Mouse (Mus musculus): Measurements from ENCODE around the gene Grk2. TPM values are rescaled to one million over a fixed set of nuclear protein-coding genes. Genes with fewer than 3 reads are reported as not detected.
A peak's percentile ranks its signal among the peaks of the same experiment; 100 is the strongest.

Grk2 gene
- polyA plus RNA-seq, 1 experiment from 2014 or later = 15.5 TPM

GRCm38 (mm10) chr19:4328737-4329304, 22.8 kb upstream of the Grk2 start:
- Histone ChIP-seq H3K4me1 (ENCODE audit: control insufficient read depth, insufficient read depth, low read length) (peaks cover 12% of the 10 kb centered on the region), H3K4me3 (ENCODE audit: low read length) (no peak overlapping the region), H3K4me2 (ENCODE audit: low read depth, low read length) (no peak overlapping the region), H3K9me3 (replicated peaks; ENCODE audit: control insufficient read depth, low read length) (no peaks in the 10 kb centered on the region), H3K36me3 (ENCODE audit: control insufficient read depth, insufficient read depth) (peaks cover 52% of the 10 kb centered on the region), H3K27me3 (ENCODE audit: control insufficient read depth, insufficient read depth, low read length) (no peaks in the 10 kb centered on the region), H3K27ac (ENCODE audit: low read length) (no peak overlapping the region), H3K9ac (ENCODE audit: low read length) (no peak overlapping the region)
- 93% methylated on average over 8 of the region's 8 CpGs for WGBS
- ATAC-seq (replicated peaks; ENCODE audit: extremely low read depth, insufficient read depth, low FRiP score) = no peak

GRCm38 (mm10) chr19:4326881-4327280, 20.9 kb upstream of the Grk2 start:
- Histone ChIP-seq H3K4me1 (ENCODE audit: control insufficient read depth, insufficient read depth, low read length) (peaks cover 7% of the 10 kb centered on the region), H3K4me3 (ENCODE audit: low read length) (no peak overlapping the region), H3K9me3 (replicated peaks; ENCODE audit: control insufficient read depth, low read length) (no peaks in the 10 kb centered on the region), H3K27ac (ENCODE audit: low read length) (no peak overlapping the region), H3K27me3 (ENCODE audit: control insufficient read depth, insufficient read depth, low read length) (no peaks in the 10 kb centered on the region), H3K4me2 (ENCODE audit: low read depth, low read length) (no peak overlapping the region), H3K9ac (ENCODE audit: low read length) (no peak overlapping the region), H3K36me3 (ENCODE audit: control insufficient read depth, insufficient read depth) (peaks cover 66% of the 10 kb centered on the region)
- WGBS = 79% methylated on average over 1 of the region's 1 CpGs
- ATAC-seq (replicated peaks; ENCODE audit: extremely low read depth, insufficient read depth, low FRiP score) = no peak

- H3K27me3 ChIP-seq (ENCODE audit: control insufficient read depth, insufficient read depth, low read length) = no peaks in the 10 kb centered on the region
- no peaks in the 10 kb centered on the region for H3K9me3 ChIP-seq (replicated peaks; ENCODE audit: control insufficient read depth, low read length)
- ATAC-seq (replicated peaks; ENCODE audit: extremely low read depth, insufficient read depth, low FRiP score) = no peak
- 84% methylated on average over 3 of the region's 3 CpGs for WGBS
- H3K4me1 ChIP-seq (ENCODE audit: control insufficient read depth, insufficient read depth, low read length) = 0 out of 2 replicates have a peak, but pooled peaks cover under 1% of the 10 kb centered on the region
- no peak overlapping the region for H3K27ac ChIP-seq (ENCODE audit: low read length)
- peaks cover 71% of the 10 kb centered on the region for H3K36me3 ChIP-seq (ENCODE audit: control insufficient read depth, insufficient read depth)
- no peak overlapping the region for H3K4me3 ChIP-seq (ENCODE audit: low read length)
- no peak overlapping the region for H3K9ac ChIP-seq (ENCODE audit: low read length)
- H3K4me2 ChIP-seq (ENCODE audit: low read depth, low read length) = no peak overlapping the region
Observed at GRCm38 (mm10) chr19:4326106-4326505, 20.1 kb upstream of the Grk2 start.

GRCm38 (mm10) chr19:4322134-4322533, 16.1 kb upstream of the Grk2 start:
- H3K27me3 ChIP-seq (ENCODE audit: control insufficient read depth, insufficient read depth, low read length) = no peaks in the 10 kb centered on the region
- ATAC-seq (replicated peaks; ENCODE audit: extremely low read depth, insufficient read depth, low FRiP score) = no peak

GRCm38 (mm10) chr19:4321622-4322021, 15.6 kb upstream of the Grk2 start:
- H3K4me3 ChIP-seq (ENCODE audit: low read length) = no peak overlapping the region
- WGBS = 100% methylated on average over 1 of the region's 1 CpGs
- peaks cover 6% of the 10 kb centered on the region for H3K4me1 ChIP-seq (ENCODE audit: control insufficient read depth, insufficient read depth, low read length)
- no peak overlapping the region for H3K4me2 ChIP-seq (ENCODE audit: low read depth, low read length)
- H3K9ac ChIP-seq (ENCODE audit: low read length) = no peak overlapping the region
- no peak overlapping the region for H3K27ac ChIP-seq (ENCODE audit: low read length)
- H3K27me3 ChIP-seq (ENCODE audit: control insufficient read depth, insufficient read depth, low read length) = no peaks in the 10 kb centered on the region
- H3K9me3 ChIP-seq (replicated peaks; ENCODE audit: control insufficient read depth, low read length) = no peaks in the 10 kb centered on the region
- ATAC-seq (replicated peaks; ENCODE audit: extremely low read depth, insufficient read depth, low FRiP score) = no peak
- H3K36me3 ChIP-seq (ENCODE audit: control insufficient read depth, insufficient read depth) = peaks cover 73% of the 10 kb centered on the region

More at GRCm38 (mm10) chr19:4322134-4322533, 16.1 kb upstream of the Grk2 start:
- Histone ChIP-seq H3K27ac (ENCODE audit: low read length) (no peak overlapping the region), H3K36me3 (ENCODE audit: control insufficient read depth, insufficient read depth) (peaks cover 77% of the 10 kb centered on the region), H3K9ac (ENCODE audit: low read length) (no peak overlapping the region), H3K9me3 (replicated peaks; ENCODE audit: control insufficient read depth, low read length) (no peaks in the 10 kb centered on the region), H3K4me2 (ENCODE audit: low read depth, low read length) (no peak overlapping the region), H3K4me3 (ENCODE audit: low read length) (no peak overlapping the region), H3K4me1 (ENCODE audit: control insufficient read depth, insufficient read depth, low read length) (peaks cover 6% of the 10 kb centered on the region)
- WGBS = 91% methylated on average over 3 of the region's 3 CpGs

DNA sequence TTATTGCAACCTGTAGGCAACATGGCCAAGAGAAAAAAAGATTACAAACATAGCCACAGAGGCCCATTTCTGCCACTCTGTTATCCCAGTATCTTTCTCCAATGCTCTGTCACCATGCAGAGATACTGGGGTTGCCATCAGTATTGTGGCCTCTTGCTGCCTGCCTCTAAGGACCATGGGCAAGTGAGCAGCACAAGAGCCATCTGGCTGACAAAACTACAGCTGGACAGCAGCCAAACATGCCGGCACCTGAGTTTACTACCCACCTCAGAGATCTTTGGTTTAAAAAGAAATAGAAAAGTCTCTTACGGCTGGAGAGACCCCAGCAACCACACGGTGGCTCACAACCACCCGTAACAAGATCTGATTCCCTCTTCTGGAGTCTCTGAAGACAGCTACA, 13.2 kb upstream of the Grk2 start:
- no peak overlapping the region for H3K4me3 ChIP-seq (ENCODE audit: low read length)
- no peaks in the 10 kb centered on the region for H3K9me3 ChIP-seq (replicated peaks; ENCODE audit: control insufficient read depth, low read length)
- 62% methylated on average over 4 of the region's 4 CpGs for WGBS
- H3K4me1 ChIP-seq (ENCODE audit: control insufficient read depth, insufficient read depth, low read length) = peaks cover 16% of the 10 kb centered on the region
- H3K4me2 ChIP-seq (ENCODE audit: low read depth, low read length) = no peak overlapping the region
- H3K27ac ChIP-seq (ENCODE audit: low read length) = no peak overlapping the region
- no peak for ATAC-seq (replicated peaks; ENCODE audit: extremely low read depth, insufficient read depth, low FRiP score)
- H3K36me3 ChIP-seq (ENCODE audit: control insufficient read depth, insufficient read depth) = peaks cover 61% of the 10 kb centered on the region
- no peaks in the 10 kb centered on the region for H3K27me3 ChIP-seq (ENCODE audit: control insufficient read depth, insufficient read depth, low read length)
- no peak overlapping the region for H3K9ac ChIP-seq (ENCODE audit: low read length)

- peaks cover 45% of the 10 kb centered on the region for H3K36me3 ChIP-seq (ENCODE audit: control insufficient read depth, insufficient read depth)
- WGBS = 85% methylated on average over 3 of the region's 3 CpGs
- H3K27me3 ChIP-seq (ENCODE audit: control insufficient read depth, insufficient read depth, low read length) = no peaks in the 10 kb centered on the region
- no peak for ATAC-seq (replicated peaks; ENCODE audit: extremely low read depth, insufficient read depth, low FRiP score)
- H3K4me2 ChIP-seq (ENCODE audit: low read depth, low read length) = no peak overlapping the region
- peaks cover 16% of the 10 kb centered on the region for H3K4me1 ChIP-seq (ENCODE audit: control insufficient read depth, insufficient read depth, low read length)
- H3K4me3 ChIP-seq (ENCODE audit: low read length) = no peak overlapping the region
- no peaks in the 10 kb centered on the region for H3K9me3 ChIP-seq (replicated peaks; ENCODE audit: control insufficient read depth, low read length)
- no peak overlapping the region for H3K9ac ChIP-seq (ENCODE audit: low read length)
- H3K27ac ChIP-seq (ENCODE audit: low read length) = no peak overlapping the region
Observed at GRCm38 (mm10) chr19:4317181-4317580, 11.2 kb upstream of the Grk2 start.

- no peak overlapping the region for H3K9ac ChIP-seq (ENCODE audit: low read length)
- peaks cover 32% of the 10 kb centered on the region for H3K36me3 ChIP-seq (ENCODE audit: control insufficient read depth, insufficient read depth)
- no peak overlapping the region for H3K4me2 ChIP-seq (ENCODE audit: low read depth, low read length)
- peak overlapping the region; percentile 26 for H3K27ac ChIP-seq (ENCODE audit: low read length)
- H3K4me3 ChIP-seq (ENCODE audit: low read length) = no peak overlapping the region
- 54% methylated on average over 6 of the region's 6 CpGs for WGBS
- H3K4me1 ChIP-seq (ENCODE audit: control insufficient read depth, insufficient read depth, low read length) = peaks cover 16% of the 10 kb centered on the region
- ATAC-seq (replicated peaks; ENCODE audit: extremely low read depth, insufficient read depth, low FRiP score) = peak; percentile 75
- H3K9me3 ChIP-seq (replicated peaks; ENCODE audit: control insufficient read depth, low read length) = no peaks in the 10 kb centered on the region
- H3K27me3 ChIP-seq (ENCODE audit: control insufficient read depth, insufficient read depth, low read length) = no peaks in the 10 kb centered on the region
Observed at GRCm38 (mm10) chr19:4315223-4315944, 9.4 kb upstream of the Grk2 start.

- Histone ChIP-seq H3K36me3 (ENCODE audit: control insufficient read depth, insufficient read depth) (no peaks in the 10 kb centered on the region), H3K4me2 (ENCODE audit: low read depth, low read length) (no peak overlapping the region), H3K9ac (ENCODE audit: low read length) (no peak overlapping the region), H3K27me3 (ENCODE audit: control insufficient read depth, insufficient read depth, low read length) (no peaks in the 10 kb centered on the region), H3K4me3 (ENCODE audit: low read length) (no peak overlapping the region), H3K9me3 (replicated peaks; ENCODE audit: control insufficient read depth, low read length) (no peaks in the 10 kb centered on the region), H3K4me1 (ENCODE audit: control insufficient read depth, insufficient read depth, low read length) (peaks cover 11% of the 10 kb centered on the region), H3K27ac (ENCODE audit: low read length) (no peak overlapping the region)
- ATAC-seq (replicated peaks; ENCODE audit: extremely low read depth, insufficient read depth, low FRiP score) = no peak
Observed at GRCm38 (mm10) chr19:4309776-4310185, 3.8 kb upstream of the Grk2 start.
